Mouse (Mus musculus): ENCODE measurements around the gene Ebf1. TPM values are rescaled to one million over a fixed set of nuclear protein-coding genes. Genes with fewer than 3 reads are reported as not detected.
A peak's percentile ranks its signal among the peaks of the same experiment; 100 is the strongest.

Gene Ebf1
- polyA plus RNA-seq, 1 experiment, result 2.7 TPM

DNA sequence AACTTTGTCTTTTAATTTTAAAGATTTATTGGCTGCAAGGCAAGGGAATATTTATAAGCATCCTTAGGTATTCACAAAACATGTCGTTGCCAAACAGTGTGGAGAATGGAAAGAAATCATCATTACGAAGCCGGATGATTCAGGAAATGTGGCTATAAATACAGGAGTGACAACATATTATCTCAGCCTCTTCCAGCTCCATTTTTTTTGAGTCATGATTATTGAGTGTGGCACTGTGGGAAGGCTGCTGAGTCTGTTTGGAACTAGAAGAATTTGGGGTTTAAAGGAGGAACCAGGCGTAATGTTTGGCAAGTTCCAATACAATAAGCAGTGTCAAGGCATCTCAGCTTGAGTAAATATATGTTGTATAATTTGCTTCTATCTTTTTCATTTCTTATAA, 326.7 kb downstream of the Ebf1 start:
- H3K4me3 ChIP-seq, result no peak overlapping the region
- no peak overlapping the region for H3ac ChIP-seq (ENCODE audit: control insufficient read depth, insufficient read length)
- H3K79me2 ChIP-seq (ENCODE audit: control insufficient read depth, insufficient read depth), result no peaks in the 10 kb centered on the region
- no peaks in the 10 kb centered on the region for H3K27me3 ChIP-seq (ENCODE audit: control insufficient read depth, insufficient read depth, insufficient read length)
- H3K4me2 ChIP-seq (ENCODE audit: low read depth), result peak overlapping the region; percentile 45
- TF ChIP-seq CEBPB (IDR thresholded peaks at IDR 0.05; ENCODE audit: insufficient read depth, poor library complexity, severe bottlenecking), result 0 out of 2 replicates have a peak, but pooled peaks have one; percentile 14
- TF ChIP-seq POLR2A (IDR thresholded peaks at IDR 0.05; ENCODE audit: insufficient read length, low read depth), result no peak
- H3K36me3 ChIP-seq (ENCODE audit: control insufficient read depth, insufficient read depth), result no peaks in the 10 kb centered on the region

DNA sequence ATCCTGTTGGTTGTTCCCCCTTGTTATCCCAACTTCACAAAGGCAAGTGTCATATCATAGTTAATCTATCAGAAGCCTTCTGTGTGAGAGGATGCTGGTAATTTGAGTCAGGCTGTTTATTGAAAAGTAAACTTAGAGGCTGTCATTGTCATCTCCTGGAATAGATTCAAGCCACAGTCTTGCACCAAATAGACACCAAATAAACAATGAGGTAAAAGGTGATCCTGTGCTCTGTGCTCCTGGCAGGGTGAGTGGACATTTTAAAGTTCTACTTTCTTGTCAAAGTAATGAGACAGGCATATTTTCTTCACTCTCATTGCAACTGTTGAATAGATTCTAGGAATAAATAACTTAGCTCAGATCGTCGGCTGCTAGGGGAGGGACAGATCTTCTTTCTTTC, 327.3 kb downstream of the Ebf1 start:
- H3K79me2 ChIP-seq (ENCODE audit: control insufficient read depth, insufficient read depth), result no peaks in the 10 kb centered on the region
- no peak overlapping the region for H3K4me3 ChIP-seq
- H3K27me3 ChIP-seq (ENCODE audit: control insufficient read depth, insufficient read depth, insufficient read length), result no peaks in the 10 kb centered on the region
- peak overlapping the region; percentile 45 for H3K4me2 ChIP-seq (ENCODE audit: low read depth)
- H3ac ChIP-seq (ENCODE audit: control insufficient read depth, insufficient read length), result no peak overlapping the region
- no peak for TF ChIP-seq MYOD1 (IDR thresholded peaks at IDR 0.05; ENCODE audit: control insufficient read depth in 1 of 3, insufficient read length in 2 of 3, low read depth in 2 of 3)
- TF ChIP-seq CEBPB (IDR thresholded peaks at IDR 0.05; ENCODE audit: insufficient read depth, poor library complexity, severe bottlenecking), result no peak
- no peak for TF ChIP-seq SRF (IDR thresholded peaks at IDR 0.05; ENCODE audit: control insufficient read depth, insufficient read length, low read depth)
- TF ChIP-seq MAX (IDR thresholded peaks at IDR 0.05; ENCODE audit: low read depth), result no peak
- TF ChIP-seq E2F4 (IDR thresholded peaks at IDR 0.05; ENCODE audit: insufficient read depth), result no peak
- no peak for TF ChIP-seq TCF12 (IDR thresholded peaks at IDR 0.05; ENCODE audit: insufficient read depth, poor library complexity, severe bottlenecking)
- no peaks in the 10 kb centered on the region for H3K36me3 ChIP-seq (ENCODE audit: control insufficient read depth, insufficient read depth)

DNA sequence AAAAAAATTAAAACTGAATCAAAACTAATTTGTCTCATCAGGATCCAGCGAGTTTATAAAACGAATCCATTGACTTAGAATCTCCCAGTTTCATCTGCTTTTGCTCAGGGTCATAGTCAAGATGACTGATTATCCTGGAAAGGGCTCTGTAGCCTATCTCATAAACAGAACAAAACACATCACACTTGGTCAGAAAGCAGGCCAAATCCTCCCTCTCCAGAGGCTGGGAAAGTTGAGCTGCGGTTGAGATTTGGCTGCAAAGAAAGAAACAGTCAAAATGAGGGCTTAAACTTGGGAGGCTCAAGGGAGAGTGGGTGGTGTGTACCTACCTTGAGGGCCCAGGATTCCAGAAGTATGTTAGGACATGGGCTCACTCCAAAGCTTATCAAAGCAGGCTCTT, 329.5 kb downstream of the Ebf1 start:
- Histone ChIP-seq H3K4me3 (no peak overlapping the region), H3K27me3 (ENCODE audit: control insufficient read depth, insufficient read depth, insufficient read length) (no peaks in the 10 kb centered on the region), H3ac (ENCODE audit: control insufficient read depth, insufficient read length) (no peak overlapping the region), H3K4me2 (ENCODE audit: low read depth) (no peak overlapping the region), H3K36me3 (ENCODE audit: control insufficient read depth, insufficient read depth) (no peaks in the 10 kb centered on the region), H3K79me2 (ENCODE audit: control insufficient read depth, insufficient read depth) (no peaks in the 10 kb centered on the region)
- TF ChIP-seq POLR2AphosphoS2 (IDR thresholded peaks at IDR 0.05; ENCODE audit: insufficient read length, low read depth) (no peak), MAX (IDR thresholded peaks at IDR 0.05; ENCODE audit: low read depth) (no peak), E2F4 (IDR thresholded peaks at IDR 0.05; ENCODE audit: insufficient read depth) (no peak), MYOD1 (IDR thresholded peaks at IDR 0.05; ENCODE audit: control insufficient read depth in 1 of 3, insufficient read length in 2 of 3, low read depth in 2 of 3) (no peak), POLR2A (IDR thresholded peaks at IDR 0.05; ENCODE audit: insufficient read length, low read depth) (no peak), CEBPB (IDR thresholded peaks at IDR 0.05; ENCODE audit: insufficient read depth, poor library complexity, severe bottlenecking) (no peak), SRF (IDR thresholded peaks at IDR 0.05; ENCODE audit: control insufficient read depth, insufficient read length, low read depth) (no peak), TCF3 (IDR thresholded peaks at IDR 0.05; ENCODE audit: insufficient read length, low read depth) (no peak), REST (IDR thresholded peaks at IDR 0.05; ENCODE audit: insufficient read depth, insufficient read length) (no peak), MYOG (IDR thresholded peaks at IDR 0.05; ENCODE audit: control insufficient read depth in 1 of 3, insufficient read depth in 1 of 3, insufficient read length in 2 of 3, low read depth in 2 of 3) (no peak), USF1 (IDR thresholded peaks at IDR 0.05; ENCODE audit: low read depth) (no peak), TCF12 (IDR thresholded peaks at IDR 0.05; ENCODE audit: insufficient read depth, poor library complexity, severe bottlenecking) (no peak)

DNA sequence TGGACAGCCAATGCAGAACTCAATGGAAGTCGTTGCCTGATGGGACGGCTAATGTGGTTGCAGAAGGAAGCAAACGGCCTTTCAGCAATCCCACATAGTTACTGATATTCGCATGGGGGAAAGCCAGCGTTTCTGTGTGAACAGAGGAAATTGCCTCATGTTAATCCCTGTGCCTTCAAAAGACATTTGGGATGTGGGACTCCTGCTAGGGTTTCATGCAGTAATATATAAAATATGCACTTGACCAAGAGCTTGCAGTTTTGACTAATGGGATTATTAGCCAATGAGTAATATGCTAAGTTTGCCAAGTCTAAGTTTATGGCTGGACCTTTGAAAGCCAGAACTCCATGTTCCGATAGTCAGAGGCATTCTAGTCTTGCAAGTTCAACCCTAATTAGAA, 331.4 kb downstream of the Ebf1 start:
- Histone ChIP-seq H3K27me3 (ENCODE audit: control insufficient read depth, insufficient read depth, insufficient read length) (no peaks in the 10 kb centered on the region), H3K36me3 (ENCODE audit: control insufficient read depth, insufficient read depth) (no peaks in the 10 kb centered on the region), H3K79me2 (ENCODE audit: control insufficient read depth, insufficient read depth) (no peaks in the 10 kb centered on the region), H3K4me2 (ENCODE audit: low read depth) (peak overlapping the region; percentile 28), H3K4me3 (no peak overlapping the region), H3ac (ENCODE audit: control insufficient read depth, insufficient read length) (no peak overlapping the region)
- no peak for TF ChIP-seq SRF (IDR thresholded peaks at IDR 0.05; ENCODE audit: control insufficient read depth, insufficient read length, low read depth)
- no peak for TF ChIP-seq POLR2A (IDR thresholded peaks at IDR 0.05; ENCODE audit: insufficient read length, low read depth)
- TF ChIP-seq TCF3 (IDR thresholded peaks at IDR 0.05; ENCODE audit: insufficient read length, low read depth), result no peak
- TF ChIP-seq USF1 (IDR thresholded peaks at IDR 0.05; ENCODE audit: low read depth), result no peak
- TF ChIP-seq REST (IDR thresholded peaks at IDR 0.05; ENCODE audit: insufficient read depth, insufficient read length), result no peak
- TF ChIP-seq CEBPB (IDR thresholded peaks at IDR 0.05; ENCODE audit: insufficient read depth, poor library complexity, severe bottlenecking), result peak; percentile 94
- TF ChIP-seq MYOD1 (IDR thresholded peaks at IDR 0.05; ENCODE audit: control insufficient read depth in 1 of 3, insufficient read length in 2 of 3, low read depth in 2 of 3), result no peak

DNA sequence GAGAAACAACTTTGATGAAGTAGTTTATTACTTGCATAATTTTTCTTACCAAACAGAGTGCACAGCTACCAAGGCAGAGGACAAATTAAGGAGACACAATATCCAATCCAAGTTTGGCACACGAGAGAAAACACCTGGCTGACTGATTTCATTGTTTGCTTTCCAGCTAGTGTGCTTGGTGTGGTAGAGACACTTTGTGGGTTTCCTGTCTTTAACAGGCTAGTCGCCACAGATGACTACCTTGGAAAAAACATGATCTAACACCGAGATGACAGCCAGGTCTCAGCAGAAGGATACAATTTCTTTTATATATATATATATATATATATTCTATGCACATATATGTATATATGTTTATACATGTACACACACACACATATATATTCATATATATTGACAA, 332.0 kb downstream of the Ebf1 start:
- H3K27me3 ChIP-seq (ENCODE audit: control insufficient read depth, insufficient read depth, insufficient read length), result no peaks in the 10 kb centered on the region
- H3K4me3 ChIP-seq, result no peak overlapping the region
- H3ac ChIP-seq (ENCODE audit: control insufficient read depth, insufficient read length), result no peak overlapping the region
- no peaks in the 10 kb centered on the region for H3K36me3 ChIP-seq (ENCODE audit: control insufficient read depth, insufficient read depth)
- TF ChIP-seq MYOG (IDR thresholded peaks at IDR 0.05; ENCODE audit: control insufficient read depth in 1 of 3, insufficient read depth in 1 of 3, insufficient read length in 2 of 3, low read depth in 2 of 3) (no peak), POLR2AphosphoS2 (IDR thresholded peaks at IDR 0.05; ENCODE audit: insufficient read length, low read depth) (no peak), TCF3 (IDR thresholded peaks at IDR 0.05; ENCODE audit: insufficient read length, low read depth) (no peak), CEBPB (IDR thresholded peaks at IDR 0.05; ENCODE audit: insufficient read depth, poor library complexity, severe bottlenecking) (no peak), REST (IDR thresholded peaks at IDR 0.05; ENCODE audit: insufficient read depth, insufficient read length) (no peak)
- H3K79me2 ChIP-seq (ENCODE audit: control insufficient read depth, insufficient read depth), result no peaks in the 10 kb centered on the region
- H3K4me2 ChIP-seq (ENCODE audit: low read depth), result peak overlapping the region; percentile 28

All from myocyte (in vitro differentiated cells).